Mouse (Mus musculus) cerebellum, adult (tissue): ENCODE data around the gene Hmgn2.
"Not testable (repeated sequence)": the region's sequence is repeated elsewhere in the genome, so short reads cannot be mapped to it uniquely, and the experiment has no call there.

ENCODE experiments used
- ATAC-seq: cut with Nextera tagmentation; 2 replicates; pipeline ENCODE4 v1.9.2; 2017; ENCODE audit warnings: mild to moderate bottlenecking, moderate library complexity, mixed read lengths; ENCODE audit not compliant: insufficient number of reproducible peaks, low FRiP score, low TSS enrichment

The Hmgn2 gene

DNA sequence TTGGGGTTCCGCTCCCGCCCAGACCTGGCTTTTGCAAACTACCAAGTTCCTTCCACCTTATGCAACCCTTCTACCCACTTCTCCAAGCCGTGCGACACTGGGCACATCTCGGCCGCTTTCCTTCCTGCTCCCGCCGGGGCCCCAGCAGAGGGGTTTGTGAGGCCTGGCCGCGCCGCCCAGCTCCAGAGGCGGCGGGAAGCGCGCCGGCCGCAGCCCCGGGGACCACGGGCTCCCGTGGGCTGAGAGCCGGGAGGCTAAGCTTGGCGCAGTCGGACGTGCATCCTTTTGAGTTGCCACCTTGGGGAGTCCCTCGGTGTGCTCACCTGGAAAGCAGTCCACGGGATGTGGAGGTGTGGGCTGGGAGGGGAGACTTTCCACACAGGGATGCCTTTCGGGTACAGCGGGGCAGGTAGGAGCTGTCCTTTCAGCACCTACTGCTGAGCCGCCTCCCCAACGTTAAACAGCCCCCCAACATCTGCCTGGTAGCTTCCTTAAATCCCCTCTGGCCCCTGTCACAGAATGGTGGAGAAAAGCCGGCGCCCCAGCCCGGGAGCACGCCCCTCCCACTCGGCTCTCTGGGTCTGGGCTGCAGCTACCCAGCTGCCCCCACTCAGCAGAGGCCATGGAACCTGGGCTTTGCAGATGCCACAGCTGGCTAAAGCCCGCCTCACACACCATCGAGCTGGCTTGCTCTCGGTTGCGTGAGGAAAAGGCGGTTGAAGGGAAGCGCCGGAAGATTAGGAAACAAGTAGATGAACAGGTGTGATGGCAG is at the start of gene Hmgn2:
Hmgn2 (minus strand) TSS at position 501 of the 772 bp plus-strand sequence.
- peak; percentile 23 for ATAC-seq

- no peak for ATAC-seq
Measured at GRCm38 (mm10) chr4:134017201-134017865, 48.9 kb upstream of the Hmgn2 start.

DNA sequence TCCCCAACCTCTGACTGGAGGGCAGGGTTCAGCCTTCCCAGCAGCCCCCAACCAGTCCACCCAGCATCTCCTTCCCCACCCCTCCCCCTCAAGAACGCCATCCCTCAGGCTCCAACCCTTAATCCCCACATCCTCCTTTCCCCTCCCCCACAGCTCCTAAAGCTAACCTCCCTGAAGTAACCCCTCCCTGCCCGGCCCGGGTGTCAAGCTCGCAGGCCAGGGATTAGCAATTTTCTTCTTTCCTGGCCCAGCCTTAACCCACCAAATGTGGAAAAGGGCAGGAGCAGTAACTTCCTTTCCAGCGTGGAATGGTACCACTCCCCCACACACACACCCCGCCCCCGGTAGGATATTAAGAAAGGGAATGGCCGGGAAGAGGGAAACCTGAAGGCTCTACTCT is 48.3 kb upstream of the Hmgn2 start:
- no peak for ATAC-seq

GRCm38 (mm10) chr4:134016208-134016607 is 47.8 kb upstream of the Hmgn2 start:
- no peak for ATAC-seq

GRCm38 (mm10) chr4:134012858-134013528 is 44.5 kb upstream of the Hmgn2 start:
- ATAC-seq, result no peak

DNA sequence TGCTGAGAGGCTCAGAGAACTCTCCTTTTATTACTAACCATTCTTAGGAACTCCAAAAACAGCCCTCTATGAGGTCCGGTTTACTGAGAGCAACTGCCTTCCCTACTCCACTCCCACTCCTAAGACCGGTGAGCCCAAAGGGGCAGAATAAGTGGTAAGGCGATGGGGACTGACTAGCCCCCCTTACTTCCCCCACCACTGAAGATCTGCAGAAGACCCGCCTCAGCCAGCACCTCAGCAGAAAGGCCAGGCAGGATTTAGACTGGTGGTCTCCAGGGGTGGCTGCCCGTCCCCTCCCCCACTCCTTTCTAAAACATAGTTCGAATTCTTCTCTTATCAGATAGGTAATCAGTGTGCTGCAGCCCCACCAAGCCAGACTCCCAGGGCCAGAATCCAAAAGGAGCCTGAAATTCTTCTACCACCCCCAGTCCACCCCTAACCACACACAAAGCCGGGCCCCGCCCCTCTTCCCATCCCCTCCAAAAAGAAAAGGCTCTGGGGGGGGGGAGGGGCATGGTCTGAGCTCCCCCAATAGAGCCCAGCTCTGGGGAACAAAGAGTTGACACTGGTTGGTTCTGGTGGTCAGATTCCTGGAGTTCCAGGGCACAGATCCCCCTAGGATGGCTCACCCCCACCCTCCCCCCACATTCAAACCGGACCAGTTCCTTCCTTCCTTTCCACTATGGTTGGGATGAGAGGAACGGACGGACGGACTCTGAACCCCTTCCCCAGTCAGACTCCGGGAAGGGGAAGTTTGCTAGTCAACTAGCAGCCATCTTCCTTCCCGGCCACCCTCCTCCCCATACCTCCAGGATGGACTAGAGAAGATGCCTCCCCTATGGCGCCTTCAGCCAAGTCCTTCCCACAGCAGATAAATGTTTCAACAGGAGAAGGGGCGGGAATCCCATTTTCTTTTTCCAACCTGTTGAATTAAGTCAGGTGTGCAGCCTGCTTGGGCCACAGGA is 43.3 kb upstream of the Hmgn2 start:
- no peak for ATAC-seq

GRCm38 (mm10) chr4:134009709-134010108 is 41.3 kb upstream of the Hmgn2 start:
- no peak for ATAC-seq

- no peak for ATAC-seq
Measured at GRCm38 (mm10) chr4:134006845-134007244, 38.4 kb upstream of the Hmgn2 start.

DNA sequence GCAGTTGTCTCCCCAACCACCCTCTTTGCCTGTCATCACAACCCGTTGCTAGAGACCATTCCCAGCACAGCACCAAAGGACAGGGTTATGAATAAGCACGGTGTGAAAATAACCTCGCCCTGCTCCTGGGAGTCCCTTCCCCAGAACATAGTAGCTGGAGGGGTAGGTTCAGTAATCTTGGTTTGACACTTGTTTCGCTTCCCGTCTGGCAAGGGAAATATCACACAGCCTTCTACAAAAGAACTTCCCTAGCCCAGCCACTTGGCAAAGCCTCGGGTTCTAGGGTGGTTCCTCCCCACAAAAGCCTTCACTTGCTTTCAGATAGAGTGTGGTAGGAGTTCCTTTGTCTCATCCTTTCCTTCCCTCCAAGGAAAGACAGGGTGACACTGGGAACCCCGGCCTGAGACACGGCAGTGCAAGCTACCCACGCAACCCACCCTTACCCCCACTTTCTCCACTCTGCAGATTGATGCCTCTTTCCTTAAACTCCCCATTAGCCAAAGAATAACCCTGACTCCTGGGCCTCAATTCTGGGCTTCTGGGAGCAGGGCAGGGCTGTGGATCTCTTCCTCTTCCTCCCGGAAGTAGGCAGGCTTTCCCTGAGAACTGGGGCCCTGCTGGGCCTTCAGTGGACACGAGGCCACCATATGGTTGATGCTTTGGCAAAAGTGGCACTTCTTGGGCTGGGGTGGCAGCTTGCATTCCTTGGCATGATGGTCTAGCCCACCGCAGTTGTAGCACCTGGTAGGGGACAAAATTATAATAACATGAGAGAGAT is 37.3 kb upstream of the Hmgn2 start:
- no peak for ATAC-seq

DNA sequence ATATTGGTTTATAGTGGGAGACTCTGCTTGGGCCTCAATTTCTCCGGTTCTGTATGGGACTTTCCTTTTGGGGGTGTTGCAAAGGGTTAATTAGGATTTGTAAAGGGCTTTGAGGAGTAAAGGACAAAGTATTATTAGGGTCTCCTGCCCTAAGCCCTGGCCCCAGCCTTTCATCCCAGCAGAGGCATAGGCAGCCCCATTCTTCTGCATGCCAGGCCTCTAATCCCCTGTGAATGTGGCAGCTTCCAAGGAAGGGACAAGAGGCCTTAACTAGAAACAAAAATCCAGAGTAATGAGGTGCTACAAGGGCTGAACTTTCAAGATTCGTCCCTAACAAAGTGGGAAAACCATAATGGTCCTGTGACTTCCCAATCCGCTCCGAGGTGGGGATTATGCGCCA is 34.5 kb upstream of the Hmgn2 start:
- no peak for ATAC-seq

DNA sequence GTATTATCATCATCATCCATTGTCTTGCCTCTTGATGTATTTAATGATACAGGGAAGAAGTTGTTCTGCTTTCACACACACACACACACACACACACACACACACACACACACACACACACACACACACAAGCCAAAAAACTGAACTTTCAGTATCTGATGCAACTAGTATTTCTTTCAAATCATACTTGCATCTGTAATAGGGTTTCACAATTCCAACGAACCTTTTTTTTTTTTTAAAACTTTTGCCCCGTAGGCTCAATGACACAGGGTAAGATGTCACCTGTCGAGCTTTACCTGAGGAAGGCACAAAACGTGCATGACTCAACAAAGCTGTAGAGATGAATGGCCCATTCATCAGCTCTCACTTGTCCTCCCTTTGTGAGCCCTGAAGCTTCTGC is 33.8 kb upstream of the Hmgn2 start:
- ATAC-seq, result no peak

- no peak for ATAC-seq
Measured at GRCm38 (mm10) chr4:134001710-134002109, 33.3 kb upstream of the Hmgn2 start.

- peak; percentile 96 for ATAC-seq
Measured at GRCm38 (mm10) chr4:134000466-134001438, 32.3 kb upstream of the Hmgn2 start, which contains the start of gene Dhdds. Gene Dhdds, minus strand, starts transcription at chr4:134000918.

DNA sequence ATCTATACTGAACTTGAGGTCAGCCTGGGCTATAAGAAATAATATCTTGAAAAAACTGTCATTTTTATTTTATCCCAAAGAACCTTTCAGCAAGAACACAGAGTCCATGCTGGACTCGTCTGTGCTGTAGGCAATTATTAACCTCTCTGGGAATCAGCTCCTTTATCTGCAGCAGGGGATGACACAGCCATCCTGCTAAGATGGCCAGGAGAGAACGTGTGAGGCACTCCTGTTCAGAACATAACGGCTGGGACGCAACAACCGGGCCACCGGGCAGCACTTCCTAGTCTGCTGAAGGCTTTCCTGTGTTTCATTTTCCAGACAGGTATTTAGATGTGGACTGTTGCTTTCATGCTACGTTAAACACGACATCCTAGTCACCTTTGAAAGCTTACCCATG is 26.2 kb upstream of the Hmgn2 start:
- no peak for ATAC-seq

GRCm38 (mm10) chr4:133991087-133991660 is 22.7 kb upstream of the Hmgn2 start:
- ATAC-seq, result no peak

DNA sequence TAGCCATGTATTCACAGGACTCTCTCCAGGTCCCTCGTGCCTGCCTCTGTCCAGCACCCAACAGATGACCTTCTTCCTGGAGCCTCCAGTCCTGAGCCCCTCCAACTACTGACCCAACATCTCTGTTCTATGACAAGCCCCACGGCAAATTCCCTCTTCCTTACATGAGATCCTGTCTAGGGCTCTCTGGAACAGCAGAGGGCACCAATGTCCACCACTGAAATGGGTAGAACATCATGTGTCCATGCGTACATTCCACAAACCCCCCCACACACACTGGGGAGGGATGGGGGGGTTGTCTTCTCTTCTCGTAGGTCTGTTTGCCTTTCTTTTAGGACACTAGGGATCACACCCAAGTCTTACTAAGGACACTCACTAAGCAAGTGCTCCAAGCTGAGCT is 21.6 kb upstream of the Hmgn2 start:
- ATAC-seq, result no peak

GRCm38 (mm10) chr4:133988289-133988688 is 19.8 kb upstream of the Hmgn2 start:
- not testable (repeated sequence) for ATAC-seq

- no peak for ATAC-seq
Measured at GRCm38 (mm10) chr4:133982936-133983335, 14.5 kb upstream of the Hmgn2 start.
